Mouse (Mus musculus) heart, embryonic 10.5 days (tissue): ENCODE measurements around the gene Tfpi. TPM values are rescaled to one million over a fixed set of nuclear protein-coding genes. Genes with fewer than 3 reads are reported as not detected.

Experiments
- DNase-seq: peaks from one replicate; pipeline ENCODE4 v3.0.0-alpha.2; 2017; ENCODE audit warnings: low spot score
- H3K27ac ChIP-seq: fragments of 300-500 bp; sonication (generic); 2 replicates; pipeline ENCODE4 v1.5.1; 2016; ENCODE audit warnings: mild to moderate bottlenecking
- H3K27me3 ChIP-seq: fragments of 300-500 bp; sonication (generic); 2 replicates; pipeline ENCODE4 v1.6.1; 2016; ENCODE audit warnings: mild to moderate bottlenecking; ENCODE audit not compliant: poor library complexity, insufficient read depth, severe bottlenecking
- H3K36me3 ChIP-seq: fragments of 300-500 bp; sonication (generic); 2 replicates; pipeline ENCODE4 v1.6.1; 2016; ENCODE audit warnings: mild to moderate bottlenecking, moderate library complexity
- H3K4me1 ChIP-seq: fragments of 300-500 bp; sonication (generic); 2 replicates; pipeline ENCODE4 v1.6.1; 2016; ENCODE audit warnings: mild to moderate bottlenecking
- H3K4me3 ChIP-seq: fragments of 300-500 bp; sonication (generic); 2 replicates; pipeline ENCODE4 v1.5.1; 2016; ENCODE audit warnings: mild to moderate bottlenecking, moderate library complexity
- H3K9me3 ChIP-seq: fragments of 300-500 bp; sonication (generic); 2 replicates; pipeline ENCODE4 v1.6.1; 2016; ENCODE audit warnings: mild to moderate bottlenecking, moderate library complexity
- WGBS: fragments of 180-500 bp; shearing (Covaris S2); methylation state at CpG from one replicate; pipeline ENCODE4 v1.1.7; 2016; 5-methylcytosine and 5-hydroxymethylcytosine counted together
- polyA plus RNA-seq: library from polyadenylated mRNA; unstranded; fragments of >200 nt; fragmentation: Nextera tagmentation; extraction: Ambion mirVana; gene quantifications from 2 replicates; pipeline ENCODE4 v1.2.1, GENCODE M21; 2016

Gene Tfpi
- polyA plus RNA-seq, 1 experiment from 2014 or later = 56.5 TPM

GRCm38 (mm10) chr2:84464956-84465355, 11.6 kb downstream of the Tfpi start:
- peak overlapping the region; percentile 83 for H3K27ac ChIP-seq
- peak; percentile 90 for DNase-seq

GRCm38 (mm10) chr2:84462411-84462810, 14.2 kb downstream of the Tfpi start:
- Histone ChIP-seq H3K4me3 (no peak overlapping the region), H3K9me3 (no peaks in the 10 kb centered on the region), H3K27ac (no peak overlapping the region), H3K36me3 (peaks cover 13% of the 10 kb centered on the region; the same call in 1 of the 2 replicates), H3K27me3 (no peaks in the 10 kb centered on the region), H3K4me1 (peaks cover 28% of the 10 kb centered on the region)
- 89% methylated on average over 3 of the region's 3 CpGs for WGBS
- no peak for DNase-seq

More at GRCm38 (mm10) chr2:84464956-84465355, 11.6 kb downstream of the Tfpi start:
- no peak overlapping the region for H3K4me3 ChIP-seq
- H3K27me3 ChIP-seq = no peaks in the 10 kb centered on the region
- H3K36me3 ChIP-seq = peaks cover 29% of the 10 kb centered on the region; the same call in 1 of the 2 replicates
- H3K4me1 ChIP-seq = peaks cover 26% of the 10 kb centered on the region
- WGBS = 15% methylated on average over 7 of the region's 7 CpGs
- no peaks in the 10 kb centered on the region for H3K9me3 ChIP-seq

- H3K9me3 ChIP-seq = no peaks in the 10 kb centered on the region
- WGBS = 46% methylated on average over 11 of the region's 11 CpGs
- peaks cover 22% of the 10 kb centered on the region for H3K4me1 ChIP-seq
- peaks cover 13% of the 10 kb centered on the region; the same call in 1 of the 2 replicates for H3K36me3 ChIP-seq
- peak overlapping the region; percentile 69 for H3K27ac ChIP-seq
- H3K4me3 ChIP-seq = no peak overlapping the region
- no peaks in the 10 kb centered on the region for H3K27me3 ChIP-seq
- no peak for DNase-seq
Observed at GRCm38 (mm10) chr2:84459651-84460177, 16.9 kb downstream of the Tfpi start.

GRCm38 (mm10) chr2:84457221-84457620, 19.4 kb downstream of the Tfpi start:
- 40% methylated on average over 6 of the region's 6 CpGs for WGBS
- Histone ChIP-seq H3K36me3 (no peaks in the 10 kb centered on the region), H3K4me1 (peaks cover 19% of the 10 kb centered on the region; the same call in 1 of the 2 replicates), H3K4me3 (no peak overlapping the region), H3K27me3 (no peaks in the 10 kb centered on the region), H3K9me3 (no peaks in the 10 kb centered on the region), H3K27ac (peak overlapping the region; percentile 36; the same call in 1 of the 2 replicates)
- no peak for DNase-seq

GRCm38 (mm10) chr2:84455236-84455799, 21.3 kb downstream of the Tfpi start:
- DNase-seq = no peak
- Histone ChIP-seq H3K9me3 (no peaks in the 10 kb centered on the region), H3K4me1 (peaks cover 19% of the 10 kb centered on the region; the same call in 1 of the 2 replicates), H3K27me3 (no peaks in the 10 kb centered on the region), H3K4me3 (no peak overlapping the region), H3K36me3 (no peaks in the 10 kb centered on the region), H3K27ac (no peak overlapping the region)
- WGBS = 8% methylated on average over 5 of the region's 5 CpGs

GRCm38 (mm10) chr2:84454551-84455235, 21.9 kb downstream of the Tfpi start:
- Histone ChIP-seq H3K36me3 (no peaks in the 10 kb centered on the region), H3K9me3 (no peaks in the 10 kb centered on the region), H3K27me3 (no peaks in the 10 kb centered on the region), H3K4me3 (no peak overlapping the region), H3K4me1 (peaks cover 15% of the 10 kb centered on the region; the same call in 1 of the 2 replicates), H3K27ac (no peak overlapping the region)
- 51% methylated on average over 10 of the region's 10 CpGs for WGBS
- DNase-seq = no peak

- H3K4me3 ChIP-seq = no peak overlapping the region
- WGBS = 17% methylated on average over 5 of the region's 5 CpGs
- H3K4me1 ChIP-seq = peaks cover 13% of the 10 kb centered on the region; the same call in 1 of the 2 replicates
- H3K9me3 ChIP-seq = no peaks in the 10 kb centered on the region
- H3K27ac ChIP-seq = no peak overlapping the region
- no peaks in the 10 kb centered on the region for H3K27me3 ChIP-seq
- DNase-seq = no peak
- H3K36me3 ChIP-seq = no peaks in the 10 kb centered on the region
Observed at GRCm38 (mm10) chr2:84454051-84454450, 22.5 kb downstream of the Tfpi start.

GRCm38 (mm10) chr2:84445499-84445898, 31.1 kb downstream of the Tfpi start:
- no peaks in the 10 kb centered on the region for H3K9me3 ChIP-seq
- H3K27me3 ChIP-seq = no peaks in the 10 kb centered on the region
- no peak overlapping the region for H3K27ac ChIP-seq
- H3K4me3 ChIP-seq = no peak overlapping the region
- no peaks in the 10 kb centered on the region for H3K4me1 ChIP-seq
- DNase-seq = no peak
- H3K36me3 ChIP-seq = peaks cover 12% of the 10 kb centered on the region; the same call in 1 of the 2 replicates
- WGBS = 75% methylated on average over 1 of the region's 1 CpGs

GRCm38 (mm10) chr2:84441940-84442339, 34.6 kb downstream of the Tfpi start:
- no peak overlapping the region for H3K4me3 ChIP-seq
- 73% methylated on average over 5 of the region's 5 CpGs for WGBS
- no peaks in the 10 kb centered on the region for H3K27me3 ChIP-seq
- DNase-seq = no peak
- H3K9me3 ChIP-seq = no peaks in the 10 kb centered on the region
- H3K4me1 ChIP-seq = no peaks in the 10 kb centered on the region
- peaks cover 12% of the 10 kb centered on the region; the same call in 1 of the 2 replicates for H3K36me3 ChIP-seq
- H3K27ac ChIP-seq = no peak overlapping the region

GRCm38 (mm10) chr2:84429724-84430123, 46.9 kb downstream of the Tfpi start:
- WGBS = 48% methylated on average over 11 of the region's 11 CpGs
- H3K36me3 ChIP-seq = no peaks in the 10 kb centered on the region
- no peaks in the 10 kb centered on the region for H3K9me3 ChIP-seq
- no peak for DNase-seq
- H3K27ac ChIP-seq = no peak overlapping the region
- H3K4me1 ChIP-seq = peaks cover 4% of the 10 kb centered on the region; the same call in 1 of the 2 replicates
- H3K4me3 ChIP-seq = no peak overlapping the region
- H3K27me3 ChIP-seq = no peaks in the 10 kb centered on the region

GRCm38 (mm10) chr2:84428836-84429235, 47.7 kb downstream of the Tfpi start:
- WGBS = 59% methylated on average over 3 of the region's 3 CpGs
- no peak overlapping the region for H3K4me3 ChIP-seq
- H3K9me3 ChIP-seq = no peaks in the 10 kb centered on the region
- H3K27me3 ChIP-seq = no peaks in the 10 kb centered on the region
- H3K27ac ChIP-seq = no peak overlapping the region
- no peaks in the 10 kb centered on the region for H3K36me3 ChIP-seq
- DNase-seq = no peak
- peaks cover 8% of the 10 kb centered on the region; the same call in 1 of the 2 replicates for H3K4me1 ChIP-seq

- H3K27ac ChIP-seq = no peak overlapping the region
- H3K27me3 ChIP-seq = no peaks in the 10 kb centered on the region
- no peaks in the 10 kb centered on the region for H3K36me3 ChIP-seq
- H3K9me3 ChIP-seq = no peaks in the 10 kb centered on the region
- 86% methylated on average over 4 of the region's 4 CpGs for WGBS
- no peak for DNase-seq
- no peak overlapping the region for H3K4me3 ChIP-seq
- H3K4me1 ChIP-seq = peaks cover 8% of the 10 kb centered on the region; the same call in 1 of the 2 replicates
Observed at GRCm38 (mm10) chr2:84426531-84426930, 50.0 kb downstream of the Tfpi start.

GRCm38 (mm10) chr2:84425138-84425537, 51.4 kb downstream of the Tfpi start, which contains the start of gene Calcrl:
Gene Calcrl, minus strand, starts transcription at chr2:84425411.
- 0% methylated on average over 10 of the region's 10 CpGs for WGBS
- Histone ChIP-seq H3K4me3 (peak within 1 kb of the TSS; percentile 56), H3K27me3 (no peaks in the 10 kb centered on the region), H3K36me3 (no peaks in the 10 kb centered on the region), H3K27ac (peak within 1 kb of the TSS; percentile 68), H3K9me3 (no peaks in the 10 kb centered on the region), H3K4me1 (peaks cover 8% of the 10 kb centered on the region; the same call in 1 of the 2 replicates)
- DNase-seq = peak; percentile 88
